Mouse (Mus musculus) kidney, embryonic 14.5 days (tissue): ENCODE measurements around the gene Eps8. TPM values are rescaled to one million over a fixed set of nuclear protein-coding genes. Genes with fewer than 3 reads are reported as not detected.

Source experiments
- ATAC-seq: fragments of 200-750 bp; cut with Nextera tagmentation; 2 replicates; pipeline ENCODE4 v1.8.0; 2017; ENCODE audit warnings: moderate number of reproducible peaks, mild to moderate bottlenecking, moderate TSS enrichment, moderate library complexity; ENCODE audit not compliant: low FRiP score, low TSS enrichment
- H3K27ac ChIP-seq: fragments of 300-500 bp; sonication (generic); 2 replicates; pipeline ENCODE4 v1.5.1; 2014; ENCODE audit warnings: low read depth, mild to moderate bottlenecking, low read length, moderate library complexity, mixed read lengths
- H3K27me3 ChIP-seq: fragments of 300-500 bp; sonication (generic); 2 replicates; pipeline ENCODE4 v1.6.1; 2014; ENCODE audit warnings: mild to moderate bottlenecking, low read length; ENCODE audit not compliant: control insufficient read depth, insufficient read depth
- H3K36me3 ChIP-seq: fragments of 300-500 bp; sonication (generic); 2 replicates; pipeline ENCODE4 v1.6.1; 2014; ENCODE audit warnings: low read length, mixed read lengths; ENCODE audit not compliant: control insufficient read depth, insufficient read depth
- H3K4me1 ChIP-seq: fragments of 300-500 bp; sonication (generic); 2 replicates; pipeline ENCODE4 v1.6.1; 2014; ENCODE audit warnings: low read length, mixed read lengths; ENCODE audit not compliant: control insufficient read depth, insufficient read depth
- H3K4me2 ChIP-seq: fragments of 300-500 bp; sonication (generic); replicated peaks from 2 replicates; pipeline ENCODE4 v1.6.1; 2014; ENCODE audit warnings: low read depth, mild to moderate bottlenecking, low read length
- H3K4me3 ChIP-seq: fragments of 300-500 bp; sonication (generic); 2 replicates; pipeline ENCODE4 v1.5.1; 2014; ENCODE audit warnings: mild to moderate bottlenecking, low read length
- H3K9ac ChIP-seq: fragments of 300-500 bp; sonication (generic); 2 replicates; pipeline ENCODE4 v1.6.1; 2014; ENCODE audit warnings: low read depth, mild to moderate bottlenecking, low read length, moderate library complexity
- H3K9me3 ChIP-seq: fragments of 300-500 bp; sonication (generic); 2 replicates; pipeline ENCODE4 v1.6.1; 2016; ENCODE audit warnings: low read length; ENCODE audit not compliant: control insufficient read depth
- WGBS: fragments of 180-500 bp; shearing (Covaris S2); extraction: QIAGEN DNeasy Blood & Tissue Kit; methylation state at CpG from one replicate; pipeline ENCODE4 v1.1.7; 2014; 5-methylcytosine and 5-hydroxymethylcytosine counted together
- polyA plus RNA-seq: library from polyadenylated mRNA; unstranded; fragments of >200 nt; fragmentation: Nextera tagmentation; extraction: Ambion mirVana; gene quantifications from 2 replicates; pipeline ENCODE4 v1.2.1, GENCODE M21; 2014

Eps8 gene
- polyA plus RNA-seq, 1 experiment from 2014 or later: 28.5 TPM

GRCm38 (mm10) chr6:137688506-137689105 is 33.9 kb upstream of the Eps8 start:
- no peak for ATAC-seq
- Histone ChIP-seq H3K27me3 (no peaks in the 10 kb centered on the region), H3K4me2 (no peak overlapping the region), H3K27ac (no peak overlapping the region), H3K9ac (no peak overlapping the region), H3K4me1 (no peaks in the 10 kb centered on the region), H3K4me3 (no peak overlapping the region), H3K36me3 (no peaks in the 10 kb centered on the region), H3K9me3 (no peaks in the 10 kb centered on the region)
- 77% methylated on average over 11 of the region's 11 CpGs for WGBS

GRCm38 (mm10) chr6:137688079-137688478 is 33.4 kb upstream of the Eps8 start:
- Histone ChIP-seq H3K27me3 (no peaks in the 10 kb centered on the region), H3K27ac (no peak overlapping the region), H3K4me2 (no peak overlapping the region), H3K9me3 (no peaks in the 10 kb centered on the region), H3K4me1 (no peaks in the 10 kb centered on the region), H3K9ac (no peak overlapping the region), H3K36me3 (no peaks in the 10 kb centered on the region), H3K4me3 (no peak overlapping the region)
- ATAC-seq: no peak
- 85% methylated on average over 3 of the region's 3 CpGs for WGBS

- Histone ChIP-seq H3K4me1 (no peaks in the 10 kb centered on the region), H3K27me3 (no peaks in the 10 kb centered on the region), H3K9me3 (no peaks in the 10 kb centered on the region), H3K36me3 (no peaks in the 10 kb centered on the region), H3K4me2 (no peak overlapping the region), H3K9ac (no peak overlapping the region), H3K4me3 (no peak overlapping the region), H3K27ac (no peak overlapping the region)
- ATAC-seq: no peak
- WGBS: 90% methylated on average over 5 of the region's 5 CpGs
Observed at GRCm38 (mm10) chr6:137687667-137688066, 33.0 kb upstream of the Eps8 start.

- Histone ChIP-seq H3K27me3 (no peaks in the 10 kb centered on the region), H3K9ac (no peak overlapping the region), H3K4me3 (no peak overlapping the region), H3K36me3 (no peaks in the 10 kb centered on the region), H3K4me2 (no peak overlapping the region), H3K9me3 (no peaks in the 10 kb centered on the region), H3K4me1 (no peaks in the 10 kb centered on the region), H3K27ac (no peak overlapping the region)
- WGBS: 84% methylated on average over 2 of the region's 2 CpGs
- ATAC-seq: no peak
Observed at GRCm38 (mm10) chr6:137682629-137683028, 28.0 kb upstream of the Eps8 start.

- Histone ChIP-seq H3K27me3 (no peaks in the 10 kb centered on the region), H3K4me2 (no peak overlapping the region), H3K4me3 (no peak overlapping the region), H3K9ac (no peak overlapping the region), H3K36me3 (no peaks in the 10 kb centered on the region), H3K27ac (no peak overlapping the region), H3K4me1 (no peaks in the 10 kb centered on the region), H3K9me3 (no peaks in the 10 kb centered on the region)
- no peak for ATAC-seq
- WGBS: 87% methylated on average over 2 of the region's 2 CpGs
Observed at GRCm38 (mm10) chr6:137681000-137681399, 26.3 kb upstream of the Eps8 start.

GRCm38 (mm10) chr6:137676581-137676980 is 21.9 kb upstream of the Eps8 start:
- no peak overlapping the region for H3K27ac ChIP-seq
- no peak overlapping the region for H3K4me2 ChIP-seq
- H3K9me3 ChIP-seq: no peaks in the 10 kb centered on the region
- no peak overlapping the region for H3K4me3 ChIP-seq
- ATAC-seq: no peak
- no peaks in the 10 kb centered on the region for H3K27me3 ChIP-seq
- no peaks in the 10 kb centered on the region for H3K36me3 ChIP-seq
- WGBS: 92% methylated on average over 12 of the region's 12 CpGs
- H3K9ac ChIP-seq: no peak overlapping the region
- H3K4me1 ChIP-seq: no peaks in the 10 kb centered on the region

GRCm38 (mm10) chr6:137675556-137675955 is 20.9 kb upstream of the Eps8 start:
- ATAC-seq: no peak
- WGBS: 54% methylated on average over 5 of the region's 5 CpGs
- Histone ChIP-seq H3K9ac (no peak overlapping the region), H3K27ac (no peak overlapping the region), H3K4me1 (no peaks in the 10 kb centered on the region), H3K4me2 (no peak overlapping the region), H3K9me3 (no peaks in the 10 kb centered on the region), H3K4me3 (no peak overlapping the region), H3K27me3 (no peaks in the 10 kb centered on the region), H3K36me3 (no peaks in the 10 kb centered on the region)

- H3K9ac ChIP-seq: no peak overlapping the region
Observed at GRCm38 (mm10) chr6:137673301-137673700, 18.6 kb upstream of the Eps8 start.

GRCm38 (mm10) chr6:137671561-137671960 is 16.9 kb upstream of the Eps8 start:
- Histone ChIP-seq H3K4me2 (no peak overlapping the region), H3K27me3 (no peaks in the 10 kb centered on the region), H3K9me3 (no peaks in the 10 kb centered on the region), H3K4me3 (no peak overlapping the region), H3K36me3 (no peaks in the 10 kb centered on the region), H3K4me1 (no peaks in the 10 kb centered on the region), H3K9ac (no peak overlapping the region), H3K27ac (no peak overlapping the region)
- 83% methylated on average over 10 of the region's 10 CpGs for WGBS
- no peak for ATAC-seq

More at GRCm38 (mm10) chr6:137673301-137673700, 18.6 kb upstream of the Eps8 start:
- H3K27ac ChIP-seq: no peak overlapping the region
- H3K36me3 ChIP-seq: no peaks in the 10 kb centered on the region
- no peaks in the 10 kb centered on the region for H3K9me3 ChIP-seq
- no peak overlapping the region for H3K4me3 ChIP-seq
- H3K4me2 ChIP-seq: no peak overlapping the region
- no peaks in the 10 kb centered on the region for H3K27me3 ChIP-seq
- ATAC-seq: no peak
- 77% methylated on average over 15 of the region's 15 CpGs for WGBS
- no peaks in the 10 kb centered on the region for H3K4me1 ChIP-seq
